Mouse (Mus musculus): Measurements from ENCODE around the gene Szt2. TPM values are rescaled to one million over a fixed set of nuclear protein-coding genes. Genes with fewer than 3 reads are reported as not detected.

The Szt2 gene
- polyA plus RNA-seq, 1 experiment from 2014 or later, result 9.4 TPM

GRCm38 (mm10) chr4:118398400-118398799 lies 10.7 kb downstream of the Szt2 start:
- Histone ChIP-seq H3K9me3 (no peaks in the 10 kb centered on the region), H3K36me3 (replicated peaks) (peaks cover 98% of the 10 kb centered on the region), H3K27me3 (replicated peaks; ENCODE audit: low read depth, poor library complexity, severe bottlenecking) (no peaks in the 10 kb centered on the region), H3K4me3 (no peak overlapping the region), H3K27ac (replicated peaks) (no peak overlapping the region), H3K4me1 (no peaks in the 10 kb centered on the region)
- WGBS, result 95% methylated on average over 6 of the region's 6 CpGs
- DNase-seq (ENCODE audit: low spot score), result no peak

DNA sequence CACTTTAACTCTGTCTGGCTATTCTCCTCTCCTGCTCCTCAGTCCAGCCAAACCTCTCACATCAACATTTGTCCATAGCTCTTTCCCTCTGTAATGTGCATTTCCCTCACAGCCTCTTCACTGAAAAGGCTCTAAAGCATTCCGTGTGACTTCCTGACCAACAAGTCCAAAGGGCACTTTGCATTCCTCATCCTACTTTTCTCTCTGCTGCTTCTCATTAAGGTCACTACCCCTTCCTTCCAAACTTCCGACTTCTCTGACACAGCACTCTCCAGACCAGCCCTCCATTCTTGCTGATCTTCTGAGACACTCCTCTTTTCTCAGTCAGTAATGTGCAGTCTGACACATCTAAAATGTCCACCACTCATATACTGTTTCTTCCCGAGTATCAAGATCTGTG lies 12.6 kb downstream of the Szt2 start:
- Histone ChIP-seq H3K4me3 (no peak overlapping the region), H3K27ac (replicated peaks) (no peak overlapping the region), H3K36me3 (replicated peaks) (peaks cover 98% of the 10 kb centered on the region), H3K9me3 (no peaks in the 10 kb centered on the region), H3K4me1 (no peaks in the 10 kb centered on the region), H3K27me3 (replicated peaks; ENCODE audit: low read depth, poor library complexity, severe bottlenecking) (no peaks in the 10 kb centered on the region)
- WGBS, result 73% methylated on average over 3 of the region's 3 CpGs
- DNase-seq (ENCODE audit: low spot score), result no peak

- Histone ChIP-seq H3K27me3 (replicated peaks; ENCODE audit: low read depth, poor library complexity, severe bottlenecking) (no peaks in the 10 kb centered on the region), H3K27ac (replicated peaks) (no peak overlapping the region), H3K36me3 (replicated peaks) (peaks cover 99% of the 10 kb centered on the region), H3K4me3 (no peak overlapping the region), H3K9me3 (no peaks in the 10 kb centered on the region), H3K4me1 (no peaks in the 10 kb centered on the region)
- 91% methylated on average over 4 of the region's 4 CpGs for WGBS
- DNase-seq (ENCODE audit: low spot score), result no peak
Measured at GRCm38 (mm10) chr4:118395289-118395688, 13.8 kb downstream of the Szt2 start.

DNA sequence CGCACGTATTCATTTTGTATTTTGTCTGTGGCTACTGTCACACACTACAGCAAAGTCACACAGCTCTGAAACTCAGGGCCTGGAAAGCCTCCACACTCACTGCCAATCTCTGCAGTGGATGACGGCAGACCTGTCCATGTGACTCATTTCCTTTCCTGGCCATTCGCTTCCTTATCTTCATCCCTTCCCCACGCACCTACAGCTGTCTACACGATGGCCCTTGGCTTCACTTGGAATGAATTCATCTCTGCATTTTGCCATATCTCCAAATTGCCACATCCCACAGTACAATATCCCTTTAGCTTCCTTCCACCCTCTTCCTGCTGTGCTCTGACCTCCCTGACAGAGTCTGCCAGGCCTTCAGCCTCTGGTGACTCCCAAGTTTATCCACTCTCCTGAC lies 14.6 kb downstream of the Szt2 start:
- 95% methylated on average over 6 of the region's 6 CpGs for WGBS
- H3K9me3 ChIP-seq, result no peaks in the 10 kb centered on the region
- no peaks in the 10 kb centered on the region for H3K4me1 ChIP-seq
- H3K36me3 ChIP-seq (replicated peaks), result peaks cover 99% of the 10 kb centered on the region
- no peak overlapping the region for H3K4me3 ChIP-seq
- no peaks in the 10 kb centered on the region for H3K27me3 ChIP-seq (replicated peaks; ENCODE audit: low read depth, poor library complexity, severe bottlenecking)
- H3K27ac ChIP-seq (replicated peaks), result no peak overlapping the region
- DNase-seq (ENCODE audit: low spot score), result no peak

GRCm38 (mm10) chr4:118390146-118390545 lies 18.9 kb downstream of the Szt2 start:
- Histone ChIP-seq H3K4me3 (no peak overlapping the region), H3K27me3 (replicated peaks; ENCODE audit: low read depth, poor library complexity, severe bottlenecking) (no peaks in the 10 kb centered on the region), H3K4me1 (no peaks in the 10 kb centered on the region), H3K9me3 (no peaks in the 10 kb centered on the region), H3K36me3 (replicated peaks) (peaks cover 100% of the 10 kb centered on the region), H3K27ac (replicated peaks) (no peak overlapping the region)
- WGBS, result 93% methylated on average over 11 of the region's 11 CpGs
- DNase-seq (ENCODE audit: low spot score), result no peak

- Histone ChIP-seq H3K36me3 (replicated peaks) (peaks cover 100% of the 10 kb centered on the region), H3K4me1 (no peaks in the 10 kb centered on the region), H3K27me3 (replicated peaks; ENCODE audit: low read depth, poor library complexity, severe bottlenecking) (no peaks in the 10 kb centered on the region), H3K9me3 (no peaks in the 10 kb centered on the region), H3K27ac (replicated peaks) (no peak overlapping the region), H3K4me3 (no peak overlapping the region)
- no peak for DNase-seq (ENCODE audit: low spot score)
- WGBS, result 93% methylated on average over 8 of the region's 8 CpGs
Measured at GRCm38 (mm10) chr4:118387316-118387715, 21.8 kb downstream of the Szt2 start.

DNA sequence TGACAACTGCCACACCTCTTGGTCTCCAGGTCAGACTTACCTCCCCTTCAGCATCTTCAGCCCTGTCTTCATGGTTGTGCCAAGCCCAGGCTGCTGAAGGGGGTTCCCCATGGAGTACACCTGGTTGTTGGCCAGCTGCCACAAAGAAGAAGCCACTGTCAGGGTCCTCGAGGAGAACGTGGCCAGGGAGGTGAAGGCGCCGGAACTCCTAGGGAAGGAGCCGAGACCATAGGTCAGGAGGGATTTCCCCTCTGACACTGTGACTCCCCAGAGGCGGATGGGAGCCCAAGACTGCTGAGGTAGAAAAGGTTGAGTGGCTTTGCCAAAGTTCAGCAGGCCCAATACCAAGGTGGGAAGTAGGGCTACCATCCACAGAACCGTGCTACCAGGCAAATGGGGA lies 25.8 kb downstream of the Szt2 start:
- no peak for DNase-seq (ENCODE audit: low spot score)
- H3K9me3 ChIP-seq, result no peaks in the 10 kb centered on the region
- H3K4me3 ChIP-seq, result no peak overlapping the region
- H3K4me1 ChIP-seq, result no peaks in the 10 kb centered on the region
- no peak overlapping the region for H3K27ac ChIP-seq (replicated peaks)
- WGBS, result 92% methylated on average over 7 of the region's 7 CpGs
- H3K27me3 ChIP-seq (replicated peaks; ENCODE audit: low read depth, poor library complexity, severe bottlenecking), result no peaks in the 10 kb centered on the region
- peaks cover 99% of the 10 kb centered on the region for H3K36me3 ChIP-seq (replicated peaks)

DNA sequence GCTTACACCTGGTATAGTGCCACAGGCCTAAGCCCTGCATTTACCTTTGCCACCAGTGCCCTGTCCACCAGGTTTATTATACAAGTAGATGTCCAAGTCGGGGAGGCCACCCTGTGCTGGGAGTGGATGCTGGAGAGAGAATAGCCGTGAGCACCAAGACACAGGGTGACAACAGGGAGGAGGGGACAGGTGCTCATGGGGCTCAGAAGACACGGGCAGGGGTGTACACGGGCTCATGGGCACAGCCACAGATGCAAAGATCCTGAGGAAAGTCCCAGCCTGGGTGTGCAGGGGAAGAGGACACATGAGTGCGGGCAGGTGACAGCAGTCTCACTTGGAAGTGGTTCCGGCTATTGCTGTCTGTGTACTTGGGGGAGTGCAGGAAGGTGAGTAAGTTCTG lies 33.1 kb downstream of the Szt2 start:
- DNase-seq (ENCODE audit: low spot score), result no peak
- Histone ChIP-seq H3K4me1 (no peaks in the 10 kb centered on the region), H3K27ac (replicated peaks) (no peak overlapping the region), H3K36me3 (replicated peaks) (peaks cover 98% of the 10 kb centered on the region), H3K9me3 (no peaks in the 10 kb centered on the region), H3K27me3 (replicated peaks; ENCODE audit: low read depth, poor library complexity, severe bottlenecking) (no peaks in the 10 kb centered on the region), H3K4me3 (no peak overlapping the region)
- WGBS, result 92% methylated on average over 6 of the region's 6 CpGs

DNA sequence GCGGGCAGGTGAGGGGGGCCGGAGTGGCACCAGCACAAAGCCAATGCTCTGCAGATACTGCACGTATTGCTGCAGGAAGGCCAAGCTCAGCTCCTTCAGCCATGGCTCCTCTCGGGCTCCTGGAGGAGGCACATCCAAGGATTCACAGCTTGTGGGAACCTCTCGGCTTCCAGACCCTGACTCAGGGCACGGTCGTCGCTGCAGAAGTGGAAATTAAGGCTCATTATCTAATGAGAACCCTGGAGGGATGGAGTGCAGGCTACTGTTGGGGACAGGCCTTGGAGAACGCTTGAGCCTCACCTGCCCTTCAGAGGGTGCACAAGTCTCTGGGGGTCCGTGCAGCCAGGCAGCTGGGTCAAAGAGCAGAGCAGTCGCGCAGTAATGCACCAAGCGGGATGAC lies 37.3 kb downstream of the Szt2 start:
- no peak for DNase-seq (ENCODE audit: low spot score)
- 88% methylated on average over 13 of the region's 13 CpGs for WGBS
- Histone ChIP-seq H3K4me1 (no peaks in the 10 kb centered on the region), H3K27me3 (replicated peaks; ENCODE audit: low read depth, poor library complexity, severe bottlenecking) (no peaks in the 10 kb centered on the region), H3K9me3 (no peaks in the 10 kb centered on the region), H3K4me3 (no peak overlapping the region), H3K27ac (replicated peaks) (no peak overlapping the region), H3K36me3 (replicated peaks) (peaks cover 98% of the 10 kb centered on the region)

- WGBS, result 84% methylated on average over 3 of the region's 3 CpGs
- Histone ChIP-seq H3K36me3 (replicated peaks) (peaks cover 98% of the 10 kb centered on the region), H3K4me3 (no peak overlapping the region), H3K27me3 (replicated peaks; ENCODE audit: low read depth, poor library complexity, severe bottlenecking) (no peaks in the 10 kb centered on the region), H3K9me3 (no peaks in the 10 kb centered on the region), H3K4me1 (no peaks in the 10 kb centered on the region), H3K27ac (replicated peaks) (no peak overlapping the region)
- no peak for DNase-seq (ENCODE audit: low spot score)
Measured at GRCm38 (mm10) chr4:118368616-118369015, 40.5 kb downstream of the Szt2 start.

DNA sequence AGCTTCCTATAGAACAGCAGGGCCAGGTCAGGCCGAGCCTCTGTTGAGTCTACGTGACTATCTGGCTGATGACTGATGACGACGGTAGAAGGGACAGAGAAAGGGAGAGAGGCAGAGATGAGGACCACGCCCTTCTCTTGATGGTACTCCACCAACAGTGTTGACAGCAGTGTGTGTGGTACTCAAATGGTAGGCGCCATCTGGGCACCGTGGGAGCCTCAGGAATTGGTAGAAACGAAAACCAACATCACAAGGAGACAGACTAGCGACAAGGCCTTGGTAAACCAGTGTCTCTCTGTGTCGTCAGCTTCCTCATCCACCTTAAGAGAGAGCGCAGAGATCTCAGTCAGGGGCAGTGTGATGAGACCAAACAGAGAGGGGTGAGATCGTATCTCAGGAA lies 41.5 kb downstream of the Szt2 start:
- no peak overlapping the region for H3K27ac ChIP-seq (replicated peaks)
- no peaks in the 10 kb centered on the region for H3K27me3 ChIP-seq (replicated peaks; ENCODE audit: low read depth, poor library complexity, severe bottlenecking)
- no peaks in the 10 kb centered on the region for H3K4me1 ChIP-seq
- H3K4me3 ChIP-seq, result no peak overlapping the region
- H3K9me3 ChIP-seq, result no peaks in the 10 kb centered on the region
- no peak for DNase-seq (ENCODE audit: low spot score)
- H3K36me3 ChIP-seq (replicated peaks), result peaks cover 98% of the 10 kb centered on the region
- WGBS, result 95% methylated on average over 12 of the region's 12 CpGs

GRCm38 (mm10) chr4:118365991-118366390 lies 43.1 kb downstream of the Szt2 start:
- Histone ChIP-seq H3K9me3 (no peaks in the 10 kb centered on the region), H3K27me3 (replicated peaks; ENCODE audit: low read depth, poor library complexity, severe bottlenecking) (no peaks in the 10 kb centered on the region), H3K4me1 (peaks cover 4% of the 10 kb centered on the region), H3K27ac (replicated peaks) (no peak overlapping the region), H3K36me3 (replicated peaks) (peaks cover 97% of the 10 kb centered on the region), H3K4me3 (no peak overlapping the region)
- no peak for DNase-seq (ENCODE audit: low spot score)
- 92% methylated on average over 14 of the region's 14 CpGs for WGBS

DNA sequence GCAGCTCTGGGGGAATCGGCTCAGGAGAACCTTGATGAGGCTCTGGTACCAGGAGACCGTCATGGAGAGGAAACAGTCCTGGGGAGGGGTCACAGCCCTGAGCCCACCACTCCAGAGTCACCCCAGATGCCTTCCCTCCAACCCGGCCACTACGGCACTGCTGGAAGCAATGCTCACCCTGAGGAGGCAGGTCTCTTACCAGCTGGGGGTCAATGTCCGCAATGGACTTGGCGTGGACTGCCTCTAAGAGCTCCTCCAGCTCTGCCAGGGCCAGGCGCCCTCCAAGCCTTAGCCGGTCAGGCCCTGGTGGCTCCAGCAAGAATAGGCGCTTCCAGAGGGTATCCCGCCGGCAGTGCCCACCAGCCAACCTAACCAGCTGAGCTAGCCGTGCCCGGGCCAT lies 44.4 kb downstream of the Szt2 start:
- Histone ChIP-seq H3K9me3 (no peaks in the 10 kb centered on the region), H3K4me1 (peaks cover 17% of the 10 kb centered on the region), H3K27me3 (replicated peaks; ENCODE audit: low read depth, poor library complexity, severe bottlenecking) (no peaks in the 10 kb centered on the region), H3K36me3 (replicated peaks) (peaks cover 84% of the 10 kb centered on the region), H3K4me3 (no peak overlapping the region), H3K27ac (replicated peaks) (no peak overlapping the region)
- DNase-seq (ENCODE audit: low spot score), result no peak
- WGBS, result 89% methylated on average over 13 of the region's 13 CpGs

- H3K27me3 ChIP-seq (replicated peaks; ENCODE audit: low read depth, poor library complexity, severe bottlenecking), result no peaks in the 10 kb centered on the region
- no peak overlapping the region for H3K4me3 ChIP-seq
- DNase-seq (ENCODE audit: low spot score), result no peak
- WGBS, result 96% methylated on average over 3 of the region's 3 CpGs
- H3K36me3 ChIP-seq (replicated peaks), result peaks cover 78% of the 10 kb centered on the region
- H3K9me3 ChIP-seq, result no peaks in the 10 kb centered on the region
- peaks cover 23% of the 10 kb centered on the region for H3K4me1 ChIP-seq
- no peak overlapping the region for H3K27ac ChIP-seq (replicated peaks)
Measured at GRCm38 (mm10) chr4:118363985-118364384, 45.1 kb downstream of the Szt2 start.
